Mouse (Mus musculus) olfactory bulb, adult 2 months (tissue): ENCODE results near the gene Itga2b. TPM values are rescaled to one million over a fixed set of nuclear protein-coding genes. Genes with fewer than 3 reads are reported as not detected.

ENCODE experiments used
- H3K27ac ChIP-seq: fragments of 200-500 bp; 2 replicates; pipeline ENCODE4 v1.5.1; 2012; ENCODE audit warnings: low read depth, low read length; ENCODE audit not compliant: insufficient read depth
- H3K4me1 ChIP-seq: fragments of 200-500 bp; 2 replicates; pipeline ENCODE4 v1.6.1; 2012; ENCODE audit warnings: low read length; ENCODE audit not compliant: control insufficient read depth, insufficient read depth
- H3K4me3 ChIP-seq: fragments of 200-500 bp; 2 replicates; pipeline ENCODE4 v1.5.1; 2012; ENCODE audit warnings: mild to moderate bottlenecking, low read depth, low read length, moderate library complexity; ENCODE audit not compliant: insufficient read depth
- CTCF ChIP-seq: fragments of 200-500 bp; IDR thresholded peaks from 2 replicates; pipeline ENCODE4 v1.5.1; 2012; ENCODE audit warnings: low read depth, mild to moderate bottlenecking, low read length, moderate library complexity; ENCODE audit not compliant: insufficient read depth
- POLR2A ChIP-seq: fragments of 200-500 bp; IDR thresholded peaks from 2 replicates; pipeline ENCODE4 v1.6.1; 2012; ENCODE audit warnings: mild to moderate bottlenecking, low read depth, low read length, moderate library complexity; ENCODE audit not compliant: insufficient read depth
- WGBS: fragments of 180-500 bp; shearing (Covaris S2); methylation state at CpG from one replicate; pipeline ENCODE4 v1.1.7; 2018; 5-methylcytosine and 5-hydroxymethylcytosine counted together
- polyA plus RNA-seq: library from polyadenylated mRNA; stranded (reverse); fragments of >200 nt; gene quantifications from 2 replicates; pipeline ENCODE4 v1.2.4, GENCODE M21; 2012; ENCODE audit warnings: low replicate concordance; ENCODE audit not compliant: missing spikeins, insufficient read depth, insufficient read length

The Itga2b gene
- polyA plus RNA-seq = not detected in 2 replicates

DNA sequence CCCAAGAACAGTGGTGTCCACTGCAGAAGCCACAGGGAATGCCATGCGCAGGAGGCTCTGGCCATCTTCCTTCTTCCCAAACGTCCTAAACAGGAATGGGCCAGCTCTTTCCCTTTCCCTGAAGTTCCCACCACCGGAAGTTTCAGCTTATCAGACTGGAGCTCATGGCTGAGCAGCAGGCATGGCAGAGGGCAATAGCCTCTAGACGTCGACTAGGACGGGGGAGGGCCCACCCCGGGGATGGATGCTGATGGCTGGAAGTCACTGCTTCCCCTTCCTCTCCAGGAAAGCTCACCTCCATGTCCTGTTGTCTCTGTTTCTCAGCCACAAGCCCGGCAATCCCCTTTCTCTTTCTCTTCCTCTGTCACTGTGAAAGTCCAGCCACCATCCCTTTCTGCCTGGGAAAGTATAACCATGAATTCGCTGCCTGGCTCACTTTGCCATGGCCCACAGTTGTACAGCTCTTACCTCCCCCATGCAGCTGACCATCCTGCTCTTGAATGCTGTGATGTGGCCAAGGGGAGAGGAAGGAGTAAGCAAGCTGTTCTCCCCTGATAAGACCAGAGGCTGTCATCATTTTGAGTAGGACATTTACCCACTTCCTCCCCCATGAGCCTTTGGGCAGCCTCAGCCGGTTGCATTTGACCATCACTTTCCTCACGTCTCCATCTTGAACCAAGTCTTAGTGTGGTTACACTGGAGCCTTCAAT is at the start of gene Itga2b:
Itga2b (minus strand) TSS at position 475 of the 710 bp plus-strand sequence.
- Histone ChIP-seq H3K4me3 (no peak within 1 kb of the TSS), H3K27ac (no peak within 1 kb of the TSS), H3K4me1 (peaks cover 26% of the 10 kb centered on the region)
- WGBS = 76% methylated on average over 11 of the region's 11 CpGs
- no peak for TF ChIP-seq CTCF

DNA sequence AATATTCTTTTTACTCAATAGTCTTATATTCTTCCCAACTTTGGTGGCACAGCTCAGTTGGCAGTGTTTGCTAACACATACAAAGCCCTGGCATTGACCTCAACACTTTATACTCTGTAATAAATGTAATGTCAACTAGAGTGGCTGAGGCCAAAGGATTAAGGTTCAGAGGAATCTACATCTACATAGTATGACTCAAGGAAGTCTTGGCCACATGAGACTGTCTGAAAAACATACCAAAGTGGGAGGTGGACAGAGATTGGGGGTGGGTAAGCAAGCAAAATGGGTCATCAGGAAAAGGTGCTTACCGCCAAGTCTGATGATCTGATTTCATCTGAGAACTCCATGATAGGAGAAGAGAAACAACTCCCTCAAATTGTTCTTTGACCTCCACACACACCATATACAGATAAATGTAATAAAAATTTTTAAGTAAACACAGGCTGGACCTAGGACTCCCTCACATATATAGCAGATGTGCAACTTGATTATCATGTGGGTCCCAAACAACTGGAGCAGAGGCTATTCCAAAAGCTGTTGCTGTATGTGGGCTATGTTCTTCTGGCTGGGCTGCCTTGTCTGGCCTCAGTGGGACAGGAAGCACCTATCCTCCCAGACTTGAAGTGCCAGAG is 45.0 kb upstream of the Itga2b start:
- TF ChIP-seq POLR2A = no peak
- TF ChIP-seq CTCF = no peak
- WGBS = 95% methylated on average over 1 of the region's 1 CpGs
- no peak overlapping the region for H3K27ac ChIP-seq
- no peaks in the 10 kb centered on the region for H3K4me1 ChIP-seq
- no peak overlapping the region for H3K4me3 ChIP-seq

DNA sequence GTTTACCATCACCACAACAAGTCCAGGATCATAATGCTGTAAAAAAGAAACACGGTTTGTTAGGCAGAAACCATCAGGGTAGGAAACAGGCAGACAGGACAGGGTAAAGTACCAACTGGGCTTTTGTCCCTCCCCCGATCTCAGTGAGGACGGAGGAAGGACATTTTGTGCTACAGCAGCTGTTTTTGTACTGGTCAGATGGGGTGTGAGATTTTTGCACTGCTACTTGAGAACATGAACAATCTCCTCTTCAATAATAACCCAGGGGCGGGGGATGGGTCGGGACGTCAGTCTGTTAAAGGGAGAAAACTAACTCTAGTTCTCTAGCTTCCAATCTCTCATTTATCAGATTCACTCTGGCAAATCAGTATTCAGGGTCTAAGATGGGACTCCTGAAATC is 40.3 kb upstream of the Itga2b start:
- Histone ChIP-seq H3K4me3 (no peak overlapping the region), H3K27ac (no peak overlapping the region), H3K4me1 (no peaks in the 10 kb centered on the region)
- WGBS = 52% methylated on average over 6 of the region's 6 CpGs
- no peak for TF ChIP-seq CTCF
- TF ChIP-seq POLR2A = no peak

DNA sequence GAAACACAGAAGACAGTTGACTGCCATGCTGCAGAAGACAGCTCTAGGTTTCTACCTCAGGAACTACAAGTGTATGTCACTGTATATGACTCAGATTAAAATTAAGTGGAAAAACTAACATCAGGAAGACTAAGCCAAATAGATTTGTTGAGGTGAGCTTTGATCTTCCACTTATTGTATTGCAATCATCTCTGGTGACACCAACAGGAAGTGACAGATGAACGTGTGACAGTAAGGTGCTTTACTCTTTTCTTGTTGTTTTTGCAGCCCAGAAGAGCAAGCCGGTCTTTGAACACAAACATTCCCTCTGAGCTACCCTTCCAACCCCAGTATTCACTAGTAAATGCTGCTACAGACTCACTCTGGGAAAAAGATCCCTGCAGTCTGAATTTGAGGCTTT is 26.8 kb upstream of the Itga2b start:
- Histone ChIP-seq H3K4me3 (no peak overlapping the region), H3K4me1 (no peaks in the 10 kb centered on the region), H3K27ac (no peak overlapping the region)
- WGBS = 47% methylated on average over 2 of the region's 2 CpGs
- TF ChIP-seq CTCF (no peak), POLR2A (no peak)

DNA sequence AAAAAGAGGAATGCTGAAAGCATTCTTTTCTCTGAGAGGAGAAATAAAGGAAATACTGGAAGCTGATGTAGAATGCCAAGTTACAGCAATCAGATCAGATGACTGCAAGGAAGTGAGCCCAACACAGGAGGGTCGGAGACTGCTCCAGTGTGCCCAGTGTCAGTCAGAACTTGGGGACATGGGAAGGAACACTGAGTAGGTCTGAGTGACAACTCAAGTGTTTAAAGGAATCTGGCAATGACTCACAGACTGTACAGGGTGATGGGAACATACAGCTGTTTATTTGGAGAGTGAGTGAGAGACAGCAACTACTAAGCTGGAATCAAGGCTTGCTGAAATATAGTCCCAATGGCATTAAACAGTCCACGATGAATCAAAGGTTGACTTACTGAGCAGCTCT is 26.3 kb upstream of the Itga2b start:
- H3K4me1 ChIP-seq = no peaks in the 10 kb centered on the region
- TF ChIP-seq CTCF = no peak
- TF ChIP-seq POLR2A = no peak
- no peak overlapping the region for H3K4me3 ChIP-seq
- H3K27ac ChIP-seq = no peak overlapping the region
- WGBS = 74% methylated on average over 2 of the region's 2 CpGs

DNA sequence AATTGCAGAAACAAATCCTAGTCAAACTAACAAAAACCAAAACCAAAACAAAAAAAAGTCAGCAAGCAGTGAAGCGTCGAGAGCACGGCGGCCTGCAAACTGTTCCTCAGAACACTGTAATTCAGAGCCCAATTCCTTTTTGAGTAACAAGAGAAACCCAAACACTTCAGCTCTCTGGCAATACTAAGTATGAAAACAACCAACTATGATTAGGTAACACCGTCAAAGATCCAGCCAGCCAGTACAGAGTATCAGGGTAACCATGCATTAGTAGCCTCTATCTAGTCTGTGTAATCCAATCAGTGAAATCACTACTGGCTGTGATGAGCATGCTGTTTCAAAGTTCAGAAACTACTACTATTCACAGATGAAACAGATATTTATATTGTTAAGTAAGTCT is 25.8 kb upstream of the Itga2b start:
- 61% methylated on average over 5 of the region's 5 CpGs for WGBS
- H3K4me3 ChIP-seq = no peak overlapping the region
- TF ChIP-seq POLR2A (no peak), CTCF (no peak)

DNA sequence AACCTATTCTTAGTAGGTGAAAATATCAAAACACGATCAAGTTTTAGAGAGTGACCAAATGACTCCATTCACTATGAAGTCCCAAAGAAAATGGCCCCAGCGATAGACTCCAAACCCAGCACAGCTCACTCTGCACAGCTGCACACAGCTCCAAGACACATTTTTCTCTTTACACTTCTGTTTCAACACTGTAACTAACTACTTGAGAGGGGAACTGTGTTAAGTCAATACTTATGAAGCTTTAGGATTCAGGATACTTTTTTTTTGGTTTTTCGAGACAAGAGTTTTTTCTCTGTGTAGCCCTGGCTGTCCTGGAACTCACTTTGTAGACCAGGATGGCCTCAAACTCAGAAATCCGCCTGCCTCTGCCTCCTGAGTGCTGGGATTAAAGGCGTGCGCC is 25.2 kb upstream of the Itga2b start:
- WGBS = 96% methylated on average over 6 of the region's 6 CpGs
- Histone ChIP-seq H3K4me3 (no peak overlapping the region), H3K4me1 (no peaks in the 10 kb centered on the region), H3K27ac (no peak overlapping the region)
- TF ChIP-seq POLR2A = no peak
- no peak for TF ChIP-seq CTCF

More for the DNA sequence above, 25.8 kb upstream of the Itga2b start:
- Histone ChIP-seq H3K27ac (no peak overlapping the region), H3K4me1 (no peaks in the 10 kb centered on the region)

DNA sequence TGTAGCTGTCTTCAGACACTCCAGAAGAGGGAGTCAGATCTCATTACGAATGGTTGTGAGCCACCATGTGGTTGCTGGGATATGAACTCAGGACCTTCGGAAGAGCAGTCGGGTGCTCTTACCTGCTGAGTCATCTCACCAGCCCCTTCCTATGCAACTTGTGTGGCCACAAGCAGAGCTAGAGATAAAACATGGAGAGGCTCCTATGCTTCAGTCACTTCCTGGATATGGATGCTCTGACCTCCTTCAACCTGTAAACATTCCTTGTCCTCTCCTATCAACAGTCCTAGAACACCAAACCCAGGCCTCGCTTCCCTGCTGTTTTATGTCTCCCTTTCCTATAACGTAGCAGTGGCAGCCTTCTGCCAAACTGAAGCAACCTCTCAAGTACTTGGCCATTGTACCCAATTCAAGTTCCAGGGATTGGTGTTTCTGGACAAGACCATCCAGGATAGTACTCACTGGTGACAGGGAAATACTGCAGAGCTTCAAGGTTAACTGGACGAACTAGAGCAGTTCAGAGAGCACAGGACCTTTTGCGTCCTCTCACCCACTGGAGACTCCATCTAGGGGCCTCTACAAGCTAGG is 24.2 kb upstream of the Itga2b start:
- Histone ChIP-seq H3K4me1 (no peaks in the 10 kb centered on the region), H3K4me3 (no peak overlapping the region), H3K27ac (no peak overlapping the region)
- TF ChIP-seq POLR2A (no peak), CTCF (no peak)
- WGBS = 85% methylated on average over 7 of the region's 7 CpGs

DNA sequence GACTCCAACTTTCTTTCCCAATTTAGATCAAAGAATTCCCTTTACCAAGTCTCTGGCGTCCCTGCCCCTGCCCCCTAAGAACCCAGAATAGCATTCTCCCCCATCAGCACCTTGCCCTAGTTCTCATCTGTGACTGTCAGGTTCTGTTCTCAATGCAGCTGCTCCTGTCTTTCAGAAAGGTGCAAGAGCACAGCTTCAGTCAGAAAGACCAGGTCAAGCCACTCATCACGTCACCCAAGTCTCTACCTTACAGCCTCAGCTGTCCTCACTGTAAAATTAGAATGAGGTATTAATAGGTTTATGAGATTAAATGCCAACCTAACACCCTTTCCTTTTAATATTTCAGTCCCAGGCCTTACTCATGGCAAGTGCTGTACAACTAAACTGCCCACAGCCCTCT is 23.3 kb upstream of the Itga2b start:
- Histone ChIP-seq H3K4me1 (no peaks in the 10 kb centered on the region), H3K4me3 (no peak overlapping the region), H3K27ac (no peak overlapping the region)
- WGBS = 75% methylated on average over 2 of the region's 2 CpGs
- TF ChIP-seq POLR2A (no peak), CTCF (no peak)
